Mouse (Mus musculus) mouse embryonic stem cell (cell line): ENCODE measurements around the gene Fbxw4.

Source experiments
- in situ Hi-C, 2 experiments: fragments of 300-500 bp; cut with MboI; formaldehyde crosslinking; loops; 1 replicate in 1 of 2; 3 replicates in 1 of 2; pipeline ENCODE4 v1.14.3; 2019 to 2020; ENCODE audit warnings: low sequenced_read_pairs in 2 of 2, low pct_unique_long_range_greater_than_20kb in 1 of 2, mixed read lengths in 1 of 2; ENCODE audit not compliant: unreplicated experiment in 1 of 2

Gene Fbxw4

DNA sequence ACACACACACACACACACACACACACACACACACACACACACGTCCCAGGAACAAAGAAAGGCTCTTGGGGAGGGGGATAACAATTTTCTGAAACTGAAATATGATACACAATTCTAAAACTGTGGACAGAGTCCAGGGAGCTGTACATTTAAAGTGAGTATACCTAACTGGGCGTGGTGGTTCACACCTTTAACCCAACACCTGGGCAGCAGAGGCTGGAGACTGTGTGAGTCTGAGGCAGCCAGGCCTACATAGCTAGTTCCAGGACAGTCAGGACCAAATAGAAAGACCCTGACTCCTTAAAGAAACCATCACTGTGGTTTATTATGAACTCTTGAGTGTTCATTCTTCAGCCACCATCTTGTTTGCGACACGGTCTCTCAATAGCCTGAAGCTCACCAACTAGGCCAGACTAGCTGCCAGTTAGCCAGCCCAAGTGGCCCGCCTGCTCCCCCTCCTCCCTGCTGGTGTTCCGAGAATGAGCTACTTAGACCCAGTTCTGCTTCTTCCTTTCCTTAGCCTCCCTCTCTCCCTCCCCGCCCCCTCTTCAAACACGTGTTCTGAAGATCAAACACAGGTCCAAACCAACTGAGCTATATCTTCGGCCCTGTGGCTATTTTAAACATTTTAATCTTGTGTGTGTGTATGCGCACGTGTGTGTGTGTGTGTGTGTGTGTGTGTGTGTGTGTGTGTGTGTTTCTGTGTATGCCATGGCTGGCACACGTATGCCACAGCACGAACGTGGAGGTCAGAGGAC is 40.2 kb downstream of the Fbxw4 start:
- in situ Hi-C loops = no loop called here

DNA sequence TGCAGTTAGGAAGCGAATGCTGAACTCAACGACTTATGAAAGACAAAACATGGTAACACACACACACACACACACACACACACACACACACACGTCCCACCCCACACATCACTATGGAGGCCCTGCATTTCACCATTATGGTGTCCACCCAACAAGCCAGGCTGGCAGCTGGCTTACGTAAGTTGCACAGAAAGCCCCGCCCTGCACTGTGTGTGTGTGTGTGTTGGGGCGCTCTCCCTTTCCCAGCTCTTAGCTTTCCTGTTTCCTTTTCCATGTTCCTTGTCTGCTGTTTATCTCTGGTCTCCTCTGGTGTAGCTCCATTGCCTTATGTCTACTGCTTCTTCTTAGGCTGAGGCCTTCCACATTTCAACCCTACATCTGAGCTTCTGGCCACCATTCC is 41.9 kb downstream of the Fbxw4 start:
- in situ Hi-C loops = no loop called here

DNA sequence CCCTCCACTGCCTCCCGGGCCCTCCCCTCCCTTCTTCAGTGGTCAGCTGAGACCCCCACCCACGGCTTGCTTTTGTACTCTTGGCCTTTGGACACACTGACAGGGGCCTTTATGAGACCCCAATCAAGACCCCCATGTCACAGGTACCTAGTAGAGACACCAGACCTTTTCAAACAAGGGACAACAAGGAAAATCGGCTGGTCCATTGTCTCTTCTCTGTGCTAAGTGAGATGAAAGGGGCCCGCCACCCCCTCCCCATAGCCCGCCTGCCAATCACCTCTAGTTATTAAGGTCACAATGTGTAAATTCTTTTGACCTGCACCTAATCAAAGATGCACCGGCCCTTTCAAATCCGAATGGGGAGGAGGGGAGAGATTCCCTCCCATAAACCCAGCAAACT is 43.4 kb downstream of the Fbxw4 start:
- in situ Hi-C loops = no loop called here

DNA sequence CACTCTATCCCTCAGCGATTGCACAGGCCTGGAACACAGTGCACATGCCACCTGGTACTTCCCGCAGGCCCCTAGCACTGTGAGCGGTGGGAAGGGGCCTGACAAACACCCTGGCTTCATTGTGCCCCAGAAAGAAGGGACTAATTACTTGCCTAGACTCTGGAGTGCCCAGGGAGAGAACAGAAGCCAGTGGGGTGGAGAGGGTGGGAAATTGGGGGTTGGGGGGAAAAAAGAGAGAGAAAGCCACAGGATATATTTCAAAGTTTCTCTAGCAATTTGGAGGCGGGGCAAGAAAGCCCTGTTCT is 43.9 kb downstream of the Fbxw4 start:
- in situ Hi-C loops = no loop called here

DNA sequence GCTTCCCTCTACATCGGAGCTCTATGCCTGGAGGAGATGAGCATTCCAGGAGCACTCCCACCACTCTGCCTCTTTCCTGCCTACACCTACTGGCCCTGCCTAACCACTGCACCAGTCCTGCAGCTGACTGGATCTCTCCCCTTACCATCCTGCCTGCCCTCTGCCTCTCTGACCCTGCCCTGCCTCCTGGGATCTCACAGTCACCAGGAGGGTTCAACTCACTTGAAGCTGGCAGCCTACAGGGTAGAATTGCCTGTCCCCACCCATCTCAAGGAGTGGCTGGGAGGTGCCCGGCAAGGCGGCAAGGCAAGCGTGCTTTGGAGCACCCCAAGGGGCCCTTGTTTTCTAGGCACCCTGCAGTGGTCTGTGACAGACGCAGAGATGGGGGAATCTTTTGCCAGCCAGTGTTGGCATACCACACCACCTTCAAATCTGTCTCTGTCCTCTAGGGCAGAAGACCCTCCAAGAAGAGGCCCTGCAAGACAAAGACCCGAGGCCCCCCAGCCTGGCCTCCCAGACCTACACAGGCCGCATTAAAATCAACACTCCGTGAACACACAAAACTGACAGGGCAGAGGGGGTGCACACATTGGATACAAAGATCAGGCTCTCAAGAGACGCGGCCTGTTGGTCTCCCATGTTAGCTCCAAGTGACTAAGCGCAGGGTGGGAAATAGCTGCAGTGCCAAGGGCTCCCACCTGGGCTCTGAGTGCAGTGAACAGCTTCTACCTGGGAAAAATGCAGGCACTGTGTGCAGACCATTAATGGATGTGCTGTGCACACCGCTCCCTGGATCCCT is 44.5 kb downstream of the Fbxw4 start:
- in situ Hi-C loops = no loop called here

DNA sequence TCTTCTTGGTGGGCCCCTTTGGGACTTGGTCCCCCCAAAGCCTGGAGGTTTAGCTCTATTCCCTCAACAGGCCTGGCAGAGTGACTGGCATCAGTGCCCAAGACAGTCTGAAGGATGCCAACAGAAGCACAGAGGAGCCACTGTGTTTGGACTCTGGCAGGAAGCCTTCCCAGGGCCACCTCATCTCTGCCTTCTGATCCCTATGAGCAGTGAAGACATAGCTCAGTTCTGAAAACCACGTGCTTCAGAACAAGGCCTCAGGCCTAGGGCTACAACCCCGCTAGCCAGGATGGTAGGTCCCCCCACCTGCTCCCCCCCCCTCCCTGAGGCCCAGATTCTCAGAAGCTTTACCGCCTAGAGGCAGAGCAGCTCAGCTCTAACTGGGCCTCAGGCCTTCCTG is 45.2 kb downstream of the Fbxw4 start:
- in situ Hi-C loops = no loop called here

GRCm38 (mm10) chr19:45614375-45614774 is 45.7 kb downstream of the Fbxw4 start:
- in situ Hi-C loops = no loop called here

- in situ Hi-C loops = no loop called here
Measured at GRCm38 (mm10) chr19:45610823-45611222, 49.3 kb downstream of the Fbxw4 start.

- in situ Hi-C loops = no loop called here
Measured at GRCm38 (mm10) chr19:45608648-45609339, 51.3 kb downstream of the Fbxw4 start.

DNA sequence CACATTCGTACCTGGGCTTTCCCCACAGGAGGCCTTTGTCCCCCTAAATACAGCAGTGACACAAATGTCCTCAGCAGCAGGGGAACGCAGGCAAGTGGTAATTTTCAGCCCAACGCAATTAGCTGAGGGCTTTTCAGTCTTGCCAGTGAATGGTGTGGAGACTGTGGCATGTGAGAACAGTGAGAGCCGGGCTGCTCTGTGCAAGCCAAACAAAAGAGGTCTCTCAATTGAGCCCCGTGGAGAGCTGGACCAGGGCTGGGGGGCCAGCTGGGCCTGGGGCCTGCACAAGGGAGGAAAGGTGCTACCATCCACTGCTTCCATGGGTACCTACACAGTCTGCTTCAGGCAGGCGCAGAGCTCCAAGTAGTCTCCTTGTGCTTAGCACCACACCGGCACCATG is 52.6 kb downstream of the Fbxw4 start:
- in situ Hi-C loops = no loop called here

GRCm38 (mm10) chr19:45606701-45607100 is 53.4 kb downstream of the Fbxw4 start:
- in situ Hi-C loops = no loop called here

- in situ Hi-C loops = no loop called here
Measured at GRCm38 (mm10) chr19:45602606-45603005, 57.5 kb downstream of the Fbxw4 start.

DNA sequence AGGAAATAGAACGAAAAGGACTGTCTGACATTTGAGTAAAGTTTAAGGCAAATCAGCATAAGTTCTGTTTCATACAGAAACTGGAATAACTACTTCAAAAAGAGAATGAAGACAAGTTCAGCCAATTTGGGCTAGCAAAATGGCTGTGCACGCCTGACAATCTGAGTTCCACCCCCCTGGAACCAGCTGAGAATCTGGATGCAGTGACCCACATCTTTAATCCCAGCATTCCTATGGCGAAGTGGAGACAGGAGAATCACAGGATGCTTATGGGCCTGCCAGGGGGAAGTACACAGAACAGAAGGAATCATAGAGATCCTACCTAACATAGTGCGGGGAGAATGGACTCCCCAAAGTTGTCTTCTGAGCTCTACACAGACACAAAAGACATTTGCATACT is 63.0 kb downstream of the Fbxw4 start:
- in situ Hi-C loops = no loop called here

DNA sequence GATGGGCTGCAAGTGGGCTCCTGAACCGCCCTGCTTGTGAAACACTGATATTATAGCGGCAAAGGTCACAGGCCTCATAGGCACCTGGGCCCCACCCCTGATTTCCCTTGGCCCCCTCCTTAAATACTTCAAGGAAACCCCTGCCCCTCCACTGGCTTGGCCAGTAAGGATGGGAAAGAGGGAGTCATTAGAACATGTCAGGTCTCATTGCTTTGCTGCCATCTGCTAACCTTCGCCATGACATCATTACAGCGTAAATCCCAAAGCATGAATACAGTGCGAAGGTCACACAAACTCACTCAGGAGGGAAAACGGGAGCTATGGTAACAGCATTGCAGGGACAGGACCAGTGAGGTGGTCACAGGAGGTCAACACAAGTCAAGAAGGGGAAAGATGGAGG is 63.7 kb downstream of the Fbxw4 start:
- in situ Hi-C loops = no loop called here

DNA sequence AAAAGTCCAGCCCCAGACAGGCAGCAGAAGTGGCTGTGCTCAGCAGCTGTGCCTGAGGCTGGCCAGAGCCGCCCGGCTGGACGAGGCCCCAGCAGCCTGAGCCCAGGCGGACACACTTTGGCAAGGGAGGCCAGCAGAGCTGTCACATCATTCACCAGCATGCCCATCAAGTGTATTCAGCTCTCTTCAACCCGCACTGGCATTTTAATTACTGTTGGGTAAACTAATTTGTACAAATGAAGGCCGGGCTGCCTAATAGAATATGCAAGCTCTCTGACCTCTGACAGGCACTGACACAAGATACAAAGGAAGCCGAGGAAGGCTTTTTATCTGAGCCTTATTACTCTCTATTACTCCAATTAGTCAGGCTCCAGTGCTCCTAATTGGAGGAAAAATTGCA is 64.1 kb downstream of the Fbxw4 start:
- in situ Hi-C loops = no loop called here

- in situ Hi-C loops = no loop called here
Measured at GRCm38 (mm10) chr19:45595481-45595880, 64.6 kb downstream of the Fbxw4 start.

- in situ Hi-C loops = no loop called here
Measured at GRCm38 (mm10) chr19:45594079-45594478, 66.0 kb downstream of the Fbxw4 start.

- in situ Hi-C loops = no loop called here
Measured at GRCm38 (mm10) chr19:45592916-45593315, 67.2 kb downstream of the Fbxw4 start.

DNA sequence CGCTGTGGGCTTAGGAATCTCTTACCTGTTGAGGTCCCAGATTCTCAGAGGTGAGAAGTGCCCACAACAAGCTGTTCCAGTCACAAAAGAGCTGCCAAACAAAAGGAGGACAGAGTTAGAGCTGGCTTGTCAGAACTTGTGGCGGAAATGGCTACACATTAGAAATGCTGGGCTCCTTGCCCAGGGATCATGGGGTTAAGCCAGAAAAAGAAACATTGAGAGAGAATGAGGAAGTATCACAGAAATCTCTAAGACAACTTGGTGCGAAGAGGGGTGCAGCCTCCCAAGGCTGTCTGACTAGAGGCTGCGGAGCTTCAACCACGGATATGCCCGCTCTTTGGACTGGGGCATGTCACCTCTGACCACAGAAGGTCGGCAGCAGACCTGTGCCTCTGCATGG is 68.4 kb downstream of the Fbxw4 start:
- in situ Hi-C loops = no loop called here

DNA sequence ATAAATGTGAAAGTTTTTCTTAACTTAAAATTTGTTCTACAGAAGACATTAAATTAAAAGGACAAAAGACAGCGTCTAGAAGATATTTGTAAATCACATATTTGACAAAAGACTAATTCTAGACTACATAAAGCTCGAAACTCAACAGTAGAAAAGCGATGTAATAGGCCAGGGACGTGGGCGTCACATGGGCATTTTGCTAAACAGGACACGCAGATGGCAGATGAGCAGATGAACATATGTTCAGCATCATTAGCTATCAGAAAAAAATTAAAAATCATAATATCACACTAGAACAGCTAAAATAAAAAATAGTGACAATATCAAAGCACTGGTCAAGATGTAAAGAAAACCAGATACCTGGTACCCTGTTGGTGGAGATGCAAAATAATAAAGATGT is 70.4 kb downstream of the Fbxw4 start:
- in situ Hi-C loops = no loop called here
